Mouse (Mus musculus): Measurements from ENCODE around the gene Ppp2r5d.

Ppp2r5d gene

GRCm38 (mm10) chr17:46647279-46647678 lies 57.6 kb downstream of the Ppp2r5d start:
- DNase-seq (ENCODE audit: low read depth in 1 of 2, low spot score in 2 of 2): no peak

DNA sequence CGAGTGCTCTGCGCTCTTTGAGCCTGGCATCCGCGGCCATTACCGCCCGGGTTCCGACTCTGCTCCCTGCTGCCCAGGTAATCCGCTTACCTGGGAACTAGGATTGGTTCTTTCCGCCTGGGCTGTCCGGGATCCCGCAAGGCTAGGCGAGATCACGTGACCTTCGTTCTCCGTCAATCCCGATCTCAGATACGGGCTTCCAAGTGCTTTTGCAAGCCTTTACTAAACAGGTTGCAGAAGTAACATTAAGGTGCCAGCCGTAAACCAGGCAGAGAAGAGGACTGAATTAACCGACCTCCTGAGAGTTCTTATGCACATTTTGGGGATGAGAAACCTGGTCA lies 58.6 kb downstream of the Ppp2r5d start:
- no peak for DNase-seq (ENCODE audit: low read depth in 1 of 2, low spot score in 2 of 2)

- peak; percentile 95 to 98 for DNase-seq (ENCODE audit: low read depth in 1 of 2, low spot score in 2 of 2)
These were observed 59.2 kb downstream of the Ppp2r5d start, which contains the start of the genes Klc4 and Mrpl2 for GRCm38 (mm10) chr17:46645561-46646321. Gene Klc4, minus strand, starts transcription at chr17:46646022. Gene Mrpl2, plus strand, starts transcription at chr17:46646229.

- DNase-seq (ENCODE audit: low read depth in 1 of 2, low spot score in 2 of 2): no peak
These were observed 59.9 kb downstream of the Ppp2r5d start for GRCm38 (mm10) chr17:46644916-46645475.

DNA sequence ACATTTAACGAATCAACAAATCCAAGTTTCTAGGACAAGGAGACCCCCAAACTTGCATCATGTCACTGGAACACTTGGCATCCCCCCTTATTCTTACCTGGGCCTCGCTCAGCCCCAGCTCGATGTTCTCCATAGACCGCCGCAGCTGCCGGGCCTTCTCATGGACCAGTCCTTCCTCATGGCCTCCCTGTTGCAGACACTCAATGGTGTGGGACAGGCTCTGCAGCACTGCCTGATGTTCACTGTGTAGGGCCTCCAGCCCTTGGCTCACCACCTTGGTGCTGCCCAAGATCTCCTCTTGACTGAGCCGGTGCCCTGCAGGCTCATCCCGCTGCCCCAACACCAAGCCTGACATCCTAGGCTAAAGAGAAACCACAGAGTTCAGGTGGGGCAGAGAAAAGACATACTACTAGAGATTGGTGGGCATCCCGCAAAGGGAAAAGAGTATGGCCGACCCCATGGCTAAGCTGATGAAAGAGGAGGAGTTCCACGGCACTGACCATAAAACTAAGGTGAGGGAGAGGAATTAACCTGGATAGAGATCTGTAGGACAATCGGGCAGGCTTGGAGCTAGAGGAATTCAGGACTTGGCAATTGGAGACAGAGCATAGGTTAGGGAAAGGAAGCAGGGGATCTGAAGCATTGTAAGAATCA lies 60.6 kb downstream of the Ppp2r5d start:
- no peak for DNase-seq (ENCODE audit: low read depth in 1 of 2, low spot score in 2 of 2)

DNA sequence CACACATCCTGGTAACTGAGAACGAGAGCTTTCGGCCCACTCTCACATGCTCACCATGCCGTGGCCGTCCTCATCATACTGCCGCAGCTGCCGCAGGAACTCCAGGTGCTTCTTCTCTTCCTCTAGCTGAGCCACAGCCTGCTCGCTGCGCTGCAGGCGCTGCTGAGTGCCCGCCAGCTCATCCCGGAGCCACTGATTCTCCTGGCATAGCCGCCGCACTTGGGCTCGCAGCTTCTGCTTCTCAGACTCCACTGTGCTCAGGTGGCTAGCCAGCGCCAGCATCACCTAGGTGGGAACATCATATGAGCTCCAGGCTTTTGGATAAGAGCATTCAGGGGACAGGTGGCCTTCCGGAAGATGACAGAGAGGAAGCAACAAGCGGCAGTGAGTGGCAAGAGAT lies 62.9 kb downstream of the Ppp2r5d start:
- no peak for DNase-seq (ENCODE audit: low read depth in 1 of 2, low spot score in 2 of 2)

DNA sequence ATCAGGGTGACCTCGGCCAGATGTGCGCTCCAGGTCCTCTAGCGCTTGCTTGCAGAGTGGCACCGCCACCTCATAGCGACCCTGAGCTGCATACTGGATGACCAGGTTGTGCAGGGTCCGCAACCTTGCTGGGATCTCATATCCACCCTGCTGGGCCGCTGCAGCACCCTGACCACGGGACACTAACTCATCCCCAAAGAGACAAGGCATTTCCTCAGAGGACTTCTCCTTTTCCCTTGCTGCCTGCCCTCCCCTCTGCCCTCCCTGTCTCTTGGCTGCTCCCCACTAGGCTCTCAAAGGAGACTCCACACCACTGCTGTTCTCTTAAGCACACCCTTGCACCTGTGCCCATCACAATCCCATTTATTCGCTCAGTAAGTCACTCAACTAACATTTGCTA lies 65.0 kb downstream of the Ppp2r5d start:
- no peak for DNase-seq (ENCODE audit: low read depth in 1 of 2, low spot score in 2 of 2)

DNA sequence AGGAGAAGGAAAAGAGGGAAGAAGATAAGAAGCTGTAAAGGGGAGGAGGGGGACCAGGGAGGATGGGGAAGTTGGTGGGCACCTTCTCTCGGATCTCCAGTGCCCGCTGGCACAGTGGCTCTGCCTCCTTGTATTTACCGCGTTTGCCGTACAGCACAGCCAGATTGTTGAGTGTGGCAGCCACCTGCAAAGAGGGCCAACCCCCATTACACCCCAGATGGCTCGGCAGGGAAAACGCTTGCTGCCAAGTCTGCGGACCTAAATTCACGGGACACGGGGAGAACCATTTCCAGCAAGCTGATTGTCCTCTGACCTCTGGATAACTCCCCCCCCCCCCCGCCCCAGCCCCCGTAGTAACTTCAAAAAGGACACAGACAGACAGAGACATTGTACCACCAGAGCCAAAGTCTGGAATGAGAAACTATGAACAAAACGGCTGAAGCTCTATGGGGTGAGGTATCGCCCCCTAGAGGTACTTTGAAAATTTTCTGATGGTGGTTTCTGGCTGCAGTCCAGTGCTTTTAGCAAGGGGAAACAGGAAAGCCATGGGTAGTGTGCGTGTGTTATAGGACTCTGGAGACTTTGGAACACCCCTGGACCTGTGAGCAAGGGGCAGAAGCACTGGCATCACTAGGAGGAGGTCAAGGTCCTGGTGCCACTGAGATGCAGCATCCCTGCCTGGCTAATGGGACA lies 67.9 kb downstream of the Ppp2r5d start:
- DNase-seq (ENCODE audit: low read depth in 1 of 2, low spot score in 2 of 2): peak in 1 of 2 experiments; percentile 32
